Mouse (Mus musculus): ENCODE measurements around the gene Adcy6. TPM values are rescaled to one million over a fixed set of nuclear protein-coding genes. Genes with fewer than 3 reads are reported as not detected.

Gene Adcy6
- polyA plus RNA-seq, 1 experiment from 2014 or later: 10.2 TPM

DNA sequence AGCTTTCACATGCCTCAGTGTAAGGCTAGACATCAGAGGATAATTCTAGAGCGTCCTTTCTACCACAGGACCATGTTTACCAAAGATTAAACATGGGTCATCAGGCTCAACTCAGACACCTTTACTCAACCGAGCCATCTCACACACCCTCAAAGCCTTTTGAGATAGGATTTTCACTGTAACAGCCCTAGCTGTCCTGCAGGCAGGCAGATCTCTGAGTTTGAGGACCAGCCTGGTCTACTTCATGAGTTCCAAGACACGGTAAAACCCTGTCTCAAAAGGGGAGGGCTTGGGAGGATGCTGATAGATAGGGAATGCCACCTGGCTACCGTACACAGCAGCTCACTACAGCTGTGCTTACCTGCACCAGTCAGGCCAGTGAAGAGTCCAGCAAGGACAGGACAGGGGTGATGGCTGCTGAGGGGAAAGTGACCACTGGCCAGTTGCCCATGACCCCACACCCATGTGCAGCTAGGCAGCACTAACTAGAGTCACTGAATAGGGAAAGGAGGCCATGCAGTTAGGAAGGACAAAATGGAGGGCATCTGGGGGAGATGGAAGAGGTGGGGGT lies 40.0 kb downstream of the Adcy6 start:
- Histone ChIP-seq H3K4me1 (peaks cover 34% of the 10 kb centered on the region), H3K4me2 (no peak overlapping the region)
- WGBS (ENCODE audit: insufficient replicate concordance): 64% methylated on average over 4 of the region's 4 CpGs

GRCm38 (mm10) chr15:98569216-98569615 lies 40.7 kb downstream of the Adcy6 start:
- H3K9ac ChIP-seq: peak overlapping the region; percentile 86; the same call in 1 of the 2 replicates
- H3K36me3 ChIP-seq: peaks cover 18% of the 10 kb centered on the region
- H3K4me1 ChIP-seq: peaks cover 37% of the 10 kb centered on the region
- peak overlapping the region; percentile 92 for H3K27ac ChIP-seq
- ATAC-seq: no peak
- H3K4me2 ChIP-seq: peak overlapping the region; percentile 85
- H3K27me3 ChIP-seq (replicated peaks): no peaks in the 10 kb centered on the region
- WGBS (ENCODE audit: insufficient replicate concordance): 58% methylated on average over 7 of the region's 7 CpGs
- H3K4me3 ChIP-seq: peak overlapping the region; percentile 94
- H3K9me3 ChIP-seq (replicated peaks): no peaks in the 10 kb centered on the region

More for the DNA sequence above, 40.0 kb downstream of the Adcy6 start:
- Histone ChIP-seq H3K9me3 (replicated peaks) (no peaks in the 10 kb centered on the region), H3K4me3 (no peak overlapping the region), H3K27ac (no peak overlapping the region), H3K27me3 (replicated peaks) (no peaks in the 10 kb centered on the region), H3K36me3 (peaks cover 13% of the 10 kb centered on the region), H3K9ac (no peak overlapping the region)
- ATAC-seq: no peak

GRCm38 (mm10) chr15:98568256-98569033 lies 41.4 kb downstream of the Adcy6 start:
- Histone ChIP-seq H3K27ac (peak overlapping the region; percentile 92), H3K4me1 (peaks cover 41% of the 10 kb centered on the region), H3K9ac (peak overlapping the region; percentile 86), H3K36me3 (peaks cover 25% of the 10 kb centered on the region), H3K9me3 (replicated peaks) (no peaks in the 10 kb centered on the region), H3K4me2 (peak overlapping the region; percentile 85), H3K4me3 (peak overlapping the region; percentile 94), H3K27me3 (replicated peaks) (no peaks in the 10 kb centered on the region)
- ATAC-seq: no peak
- 5% methylated on average over 22 of the region's 22 CpGs for WGBS (ENCODE audit: insufficient replicate concordance)

DNA sequence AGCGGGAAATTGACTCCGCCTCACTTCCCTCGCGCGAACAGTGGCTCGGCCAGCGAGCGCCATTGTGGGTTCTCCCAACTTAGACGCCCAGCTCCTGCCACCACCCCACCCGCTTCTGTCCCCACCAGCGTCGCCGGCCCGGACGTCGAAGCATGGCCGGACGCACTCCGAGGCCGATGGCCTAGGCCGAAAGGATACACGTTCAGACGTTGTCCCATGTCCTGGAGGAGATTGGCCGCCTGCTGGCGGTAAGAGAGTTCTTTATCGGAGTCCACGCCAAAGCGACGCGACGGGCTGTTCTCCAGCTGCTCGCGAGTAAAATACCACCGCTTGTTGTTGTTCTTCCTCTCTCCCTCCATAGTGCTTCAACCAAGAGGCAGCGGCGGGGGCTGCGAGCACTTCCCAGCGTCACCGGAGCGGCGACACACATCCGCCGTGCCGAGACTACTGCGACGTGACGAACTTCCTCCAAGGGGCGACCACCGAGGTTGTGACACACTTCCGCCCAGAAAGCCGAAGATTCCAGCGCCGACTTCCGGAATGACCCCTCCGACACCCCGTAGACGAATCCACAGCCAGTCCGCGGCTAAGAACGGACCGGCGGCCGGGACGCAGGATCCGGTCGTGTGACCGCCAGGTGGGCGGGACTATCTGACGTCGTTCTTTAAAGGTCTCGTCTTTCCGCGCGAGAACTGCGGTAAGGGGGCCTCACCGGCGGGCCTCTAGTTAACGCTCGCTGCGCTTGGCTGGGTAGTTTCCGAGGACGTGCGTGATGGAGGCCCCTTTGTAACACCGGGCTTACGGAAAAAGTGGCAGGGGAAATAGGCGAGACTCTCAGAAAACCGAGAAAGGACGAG lies 42.4 kb downstream of the Adcy6 start:
- Histone ChIP-seq H3K4me1 (peaks cover 43% of the 10 kb centered on the region), H3K4me2 (peak overlapping the region; percentile 85), H3K36me3 (peaks cover 34% of the 10 kb centered on the region), H3K9me3 (replicated peaks) (no peaks in the 10 kb centered on the region), H3K27ac (peak overlapping the region; percentile 99), H3K27me3 (replicated peaks) (no peaks in the 10 kb centered on the region), H3K9ac (peak overlapping the region; percentile 93), H3K4me3 (peak overlapping the region; percentile 94)
- WGBS (ENCODE audit: insufficient replicate concordance): under 1% methylated on average over 88 of the region's 88 CpGs
- ATAC-seq: peak; percentile 94

DNA sequence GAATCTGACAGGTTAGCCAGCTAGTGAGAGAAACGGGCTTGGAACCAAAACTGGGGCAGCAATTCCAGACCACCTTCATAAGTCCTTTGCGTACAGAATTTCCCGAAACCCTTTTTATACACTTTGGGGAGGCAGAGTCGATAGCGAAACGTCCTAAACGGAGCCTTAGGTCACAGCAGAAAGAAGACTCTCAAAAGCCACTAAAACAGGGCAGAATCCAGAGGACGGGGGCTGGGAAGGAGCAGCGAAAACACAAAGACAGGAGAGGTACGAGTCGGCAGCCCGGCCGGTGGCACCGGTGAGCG lies 43.0 kb downstream of the Adcy6 start:
- H3K4me2 ChIP-seq: peak overlapping the region; percentile 85
- H3K4me3 ChIP-seq: peak overlapping the region; percentile 94
- no peak for ATAC-seq
- peak overlapping the region; percentile 93 for H3K9ac ChIP-seq
- H3K27ac ChIP-seq: peak overlapping the region; percentile 99
- H3K36me3 ChIP-seq: peaks cover 39% of the 10 kb centered on the region
- peaks cover 43% of the 10 kb centered on the region for H3K4me1 ChIP-seq
- no peaks in the 10 kb centered on the region for H3K9me3 ChIP-seq (replicated peaks)
- under 1% methylated on average over 15 of the region's 15 CpGs for WGBS (ENCODE audit: insufficient replicate concordance)
- no peaks in the 10 kb centered on the region for H3K27me3 ChIP-seq (replicated peaks)

DNA sequence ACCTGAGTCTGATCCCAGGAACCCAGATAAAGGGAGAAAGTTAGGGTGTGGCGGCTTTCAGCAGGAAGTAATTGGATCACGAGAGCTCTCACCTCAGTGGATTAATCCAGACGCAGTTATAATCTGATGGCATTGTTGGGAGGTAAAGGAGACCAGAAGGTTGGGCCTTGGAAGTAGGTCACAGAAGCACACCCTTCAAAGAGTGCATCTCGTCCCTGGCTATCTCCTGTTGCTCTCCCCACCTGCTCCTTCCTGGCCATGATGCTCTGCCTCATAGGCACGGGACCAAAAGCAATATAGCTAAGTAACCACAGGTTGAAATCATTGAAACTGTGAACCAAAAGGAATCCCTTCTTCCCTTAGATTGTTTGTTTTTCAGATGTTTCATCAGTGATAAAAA lies 52.7 kb downstream of the Adcy6 start:
- WGBS (ENCODE audit: insufficient replicate concordance): 79% methylated on average over 5 of the region's 5 CpGs
- H3K27ac ChIP-seq: no peak overlapping the region
- no peaks in the 10 kb centered on the region for H3K27me3 ChIP-seq (replicated peaks)
- ATAC-seq: no peak
- peaks cover 96% of the 10 kb centered on the region for H3K36me3 ChIP-seq
- H3K9ac ChIP-seq: no peak overlapping the region
- H3K4me3 ChIP-seq: no peak overlapping the region
- no peaks in the 10 kb centered on the region for H3K4me1 ChIP-seq
- H3K9me3 ChIP-seq (replicated peaks): no peaks in the 10 kb centered on the region
- H3K4me2 ChIP-seq: no peak overlapping the region

DNA sequence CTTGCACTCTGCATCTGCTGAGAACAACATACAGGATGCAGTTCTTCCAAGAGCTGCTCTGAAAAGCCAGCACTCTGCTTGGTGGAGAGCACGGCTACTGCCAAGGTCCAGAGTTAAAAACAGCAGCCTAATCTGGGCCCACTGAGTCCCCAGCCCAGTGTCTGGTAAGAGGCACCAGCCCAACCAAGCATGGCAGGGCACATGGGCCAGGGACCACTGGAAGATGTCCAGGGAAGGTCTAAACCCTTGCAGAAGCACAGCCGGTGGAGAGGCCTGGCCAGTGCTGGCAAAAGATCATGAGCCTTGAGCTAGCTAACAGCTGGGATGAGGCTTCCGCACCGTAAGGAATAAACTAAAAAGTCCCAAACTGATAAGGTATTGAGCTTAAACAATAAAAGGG lies 54.0 kb downstream of the Adcy6 start:
- Histone ChIP-seq H3K4me3 (no peak overlapping the region), H3K4me2 (no peak overlapping the region), H3K27me3 (replicated peaks) (no peaks in the 10 kb centered on the region), H3K9ac (no peak overlapping the region), H3K27ac (no peak overlapping the region), H3K9me3 (replicated peaks) (no peaks in the 10 kb centered on the region), H3K4me1 (no peaks in the 10 kb centered on the region), H3K36me3 (peaks cover 98% of the 10 kb centered on the region)
- WGBS (ENCODE audit: insufficient replicate concordance): 91% methylated on average over 4 of the region's 4 CpGs
- ATAC-seq: no peak

DNA sequence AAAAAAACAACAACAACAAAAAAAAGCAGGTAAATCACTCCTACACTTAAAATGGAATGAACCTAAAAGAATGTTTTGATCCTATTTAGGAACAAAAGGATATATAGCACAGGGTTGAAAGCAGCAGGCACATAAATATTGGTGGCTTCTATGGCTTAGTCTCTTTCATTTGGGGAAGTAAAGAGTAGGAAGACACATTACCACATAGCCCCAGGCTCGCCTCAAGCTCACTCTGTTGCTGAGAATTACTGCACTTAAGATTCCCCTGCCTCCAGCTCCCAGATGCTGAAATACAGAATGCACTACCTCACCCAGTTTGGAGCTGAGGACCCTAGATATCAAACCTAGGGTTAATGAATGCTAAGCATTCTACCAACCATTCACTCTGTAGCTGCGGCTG lies 57.1 kb downstream of the Adcy6 start:
- Histone ChIP-seq H3K9ac (no peak overlapping the region), H3K4me3 (no peak overlapping the region), H3K4me1 (no peaks in the 10 kb centered on the region), H3K4me2 (no peak overlapping the region), H3K27ac (no peak overlapping the region), H3K9me3 (replicated peaks) (no peaks in the 10 kb centered on the region), H3K36me3 (peaks cover 98% of the 10 kb centered on the region), H3K27me3 (replicated peaks) (no peaks in the 10 kb centered on the region)
- ATAC-seq: no peak
- WGBS (ENCODE audit: insufficient replicate concordance): 85% methylated on average over 2 of the region's 2 CpGs

GRCm38 (mm10) chr15:98546843-98547242 lies 63.0 kb downstream of the Adcy6 start:
- Histone ChIP-seq H3K27ac (no peak overlapping the region), H3K4me1 (peaks cover 6% of the 10 kb centered on the region; the same call in 1 of the 2 replicates), H3K27me3 (replicated peaks) (no peaks in the 10 kb centered on the region), H3K36me3 (peaks cover 99% of the 10 kb centered on the region), H3K4me2 (no peak overlapping the region), H3K4me3 (no peak overlapping the region), H3K9me3 (replicated peaks) (no peaks in the 10 kb centered on the region), H3K9ac (no peak overlapping the region)
- ATAC-seq: no peak
- WGBS (ENCODE audit: insufficient replicate concordance): 80% methylated on average over 5 of the region's 5 CpGs

GRCm38 (mm10) chr15:98545151-98545550 lies 64.7 kb downstream of the Adcy6 start:
- Histone ChIP-seq H3K4me3 (no peak overlapping the region), H3K4me2 (no peak overlapping the region), H3K9ac (no peak overlapping the region), H3K9me3 (replicated peaks) (no peaks in the 10 kb centered on the region), H3K27ac (no peak overlapping the region), H3K27me3 (replicated peaks) (no peaks in the 10 kb centered on the region), H3K36me3 (peaks cover 99% of the 10 kb centered on the region), H3K4me1 (peaks cover 13% of the 10 kb centered on the region; the same call in 1 of the 2 replicates)
- 90% methylated on average over 3 of the region's 3 CpGs for WGBS (ENCODE audit: insufficient replicate concordance)
- ATAC-seq: no peak

GRCm38 (mm10) chr15:98543341-98543740 lies 66.5 kb downstream of the Adcy6 start:
- no peaks in the 10 kb centered on the region for H3K9me3 ChIP-seq (replicated peaks)
- H3K27ac ChIP-seq: no peak overlapping the region
- peaks cover 13% of the 10 kb centered on the region; the same call in 1 of the 2 replicates for H3K4me1 ChIP-seq
- H3K27me3 ChIP-seq (replicated peaks): no peaks in the 10 kb centered on the region
- WGBS (ENCODE audit: insufficient replicate concordance): 88% methylated on average over 4 of the region's 4 CpGs
- no peak overlapping the region for H3K4me3 ChIP-seq
- no peak overlapping the region for H3K9ac ChIP-seq
- peaks cover 95% of the 10 kb centered on the region for H3K36me3 ChIP-seq
- ATAC-seq: no peak
- no peak overlapping the region for H3K4me2 ChIP-seq

GRCm38 (mm10) chr15:98541064-98541463 lies 68.8 kb downstream of the Adcy6 start:
- 54% methylated on average over 6 of the region's 6 CpGs for WGBS (ENCODE audit: insufficient replicate concordance)
- Histone ChIP-seq H3K4me2 (no peak overlapping the region), H3K4me1 (peaks cover 16% of the 10 kb centered on the region; the same call in 1 of the 2 replicates), H3K4me3 (no peak overlapping the region), H3K27me3 (replicated peaks) (no peaks in the 10 kb centered on the region), H3K9me3 (replicated peaks) (no peaks in the 10 kb centered on the region), H3K36me3 (peaks cover 82% of the 10 kb centered on the region), H3K9ac (no peak overlapping the region), H3K27ac (no peak overlapping the region)
- ATAC-seq: no peak
